Mouse (Mus musculus) liver (tissue): ENCODE measurements around the gene Rpl28.

Experiments
- DNase-seq: peaks from one replicate; pipeline ENCODE4 v3.0.0-alpha.2; 2020; ENCODE audit warnings: mixed read lengths

The Rpl28 gene

GRCm38 (mm10) chr7:4836351-4836792, 43.7 kb downstream of the Rpl28 start:
- DNase-seq: peak; percentile 37

- no peak for DNase-seq
Measured at GRCm38 (mm10) chr7:4837639-4838038, 45.0 kb downstream of the Rpl28 start.

GRCm38 (mm10) chr7:4842077-4842476, 49.4 kb downstream of the Rpl28 start:
- DNase-seq: no peak

DNA sequence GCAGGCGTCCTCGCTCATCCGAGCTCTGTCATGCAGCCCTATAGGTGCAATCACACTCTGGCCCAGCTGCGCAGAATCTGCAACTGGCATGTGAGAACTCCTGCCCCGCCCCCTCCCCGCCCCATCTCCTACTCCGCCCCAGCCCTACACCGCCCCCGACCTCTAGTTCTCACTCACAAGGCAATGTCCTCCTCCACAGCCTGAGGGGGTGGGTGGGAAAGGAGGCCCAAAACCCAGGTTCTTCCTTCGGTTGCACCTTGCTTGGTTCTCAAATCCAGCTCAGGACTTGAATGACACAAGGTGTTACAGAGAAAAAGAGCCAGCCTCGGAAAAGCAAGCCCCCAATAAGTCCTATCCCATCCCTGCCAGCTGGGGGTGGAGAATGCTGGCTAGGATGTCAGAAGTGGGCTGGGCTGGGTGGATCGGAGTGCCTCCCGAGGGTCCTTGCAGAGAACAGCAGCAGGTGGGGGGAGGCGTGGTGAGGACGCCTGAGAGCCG, 50.0 kb downstream of the Rpl28 start:
- peak; percentile 41 for DNase-seq

GRCm38 (mm10) chr7:4843604-4844244, 51.0 kb downstream of the Rpl28 start:
- no peak for DNase-seq

- DNase-seq: no peak
Measured at GRCm38 (mm10) chr7:4844245-4844916, 51.7 kb downstream of the Rpl28 start, which contains the start of gene Shisa7. TSS of gene Shisa7 (minus strand) at chr7:4844696.
